Mouse (Mus musculus) retina, postnatal 7 days (tissue): ENCODE results near the gene Cpne4.

Source experiments
- DNase-seq: peaks from one replicate; pipeline ENCODE4 v3.0.0-alpha.2; 2012; ENCODE audit warnings: low read depth, low spot score

The Cpne4 gene

DNA sequence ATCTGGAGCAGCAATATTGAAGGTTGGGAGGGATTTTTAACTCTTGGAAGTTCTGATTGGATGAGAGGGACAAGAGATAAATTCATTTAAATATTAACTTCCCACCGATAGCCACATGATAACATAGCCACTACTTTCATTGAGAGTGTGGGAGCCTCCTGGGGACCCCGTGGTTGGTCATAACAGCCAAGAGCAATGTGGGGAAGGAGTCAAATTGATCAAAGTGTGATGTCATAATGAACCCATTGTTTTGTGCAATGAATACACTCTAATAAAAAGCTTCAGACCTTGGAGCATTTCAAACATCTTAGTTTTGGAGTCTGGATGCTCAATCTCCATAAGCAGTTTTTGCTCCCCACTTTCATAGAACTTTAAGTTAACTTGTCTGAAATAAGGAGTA lies at the start of gene Cpne4:
TSS of gene Cpne4 (plus strand) at position 301 of the 400 bp plus-strand sequence.
- no peak for DNase-seq

- no peak for DNase-seq
Observed at GRCm38 (mm10) chr9:104515187-104515586, 31.9 kb upstream of the Cpne4 start.

GRCm38 (mm10) chr9:104535508-104535907 lies 11.6 kb upstream of the Cpne4 start:
- DNase-seq, result no peak

GRCm38 (mm10) chr9:104565815-104566214 lies 18.7 kb downstream of the Cpne4 start:
- DNase-seq, result no peak

DNA sequence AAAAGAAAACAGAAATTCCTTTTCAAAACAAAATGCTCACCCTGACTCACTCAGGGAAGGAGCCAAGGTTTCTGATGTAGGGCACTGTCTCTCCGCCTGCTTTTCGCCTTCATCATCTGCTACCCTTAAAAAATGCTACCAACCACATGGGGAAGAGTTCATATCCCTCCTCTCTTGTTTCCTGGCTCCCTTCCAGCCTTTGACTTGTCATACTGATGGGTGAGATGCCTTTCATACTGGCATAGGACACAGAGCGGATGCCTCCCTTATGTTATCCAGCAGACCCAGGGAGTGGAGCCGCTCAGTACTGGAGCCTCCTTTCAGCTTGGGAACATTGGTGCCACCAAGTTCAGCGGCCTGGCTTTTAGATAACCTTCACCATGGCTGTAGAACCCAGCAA lies 19.4 kb downstream of the Cpne4 start:
- no peak for DNase-seq

- no peak for DNase-seq
Observed at GRCm38 (mm10) chr9:104567096-104567495, 20.0 kb downstream of the Cpne4 start.

DNA sequence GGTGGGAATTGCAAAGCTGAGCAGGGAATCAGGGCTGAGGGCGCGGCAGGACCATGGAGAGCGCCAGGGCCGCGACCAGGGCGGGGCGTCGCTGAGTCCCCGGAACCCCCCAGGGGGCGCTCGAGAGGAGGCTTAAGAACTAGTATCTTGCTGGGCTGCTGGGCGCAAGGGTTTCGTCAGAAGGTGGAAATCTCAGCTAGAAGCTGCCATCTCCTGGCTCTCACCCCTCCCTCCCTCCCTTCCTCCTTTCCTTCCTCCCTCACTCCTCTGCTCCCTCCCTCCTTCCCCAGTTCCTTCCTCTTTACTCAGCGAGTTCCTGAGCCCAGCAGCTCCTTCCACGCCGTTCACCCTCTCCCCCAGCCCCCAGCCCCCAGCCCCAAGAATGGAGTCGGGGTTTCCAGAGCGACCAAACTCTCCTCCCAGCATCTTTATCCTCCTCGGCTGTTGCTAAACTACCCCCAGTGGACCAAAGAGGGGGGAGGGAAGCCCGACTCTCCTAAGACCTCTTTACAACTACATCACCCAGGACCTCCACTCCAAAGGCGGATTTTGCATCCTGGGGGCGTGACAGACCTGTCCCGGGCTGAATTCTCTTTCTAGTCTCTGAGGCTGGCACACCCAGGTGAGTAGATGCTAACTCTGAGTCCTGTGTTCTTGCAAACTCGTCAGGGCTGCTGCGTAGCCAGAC lies 22.5 kb downstream of the Cpne4 start:
- DNase-seq, result peak; percentile 51

DNA sequence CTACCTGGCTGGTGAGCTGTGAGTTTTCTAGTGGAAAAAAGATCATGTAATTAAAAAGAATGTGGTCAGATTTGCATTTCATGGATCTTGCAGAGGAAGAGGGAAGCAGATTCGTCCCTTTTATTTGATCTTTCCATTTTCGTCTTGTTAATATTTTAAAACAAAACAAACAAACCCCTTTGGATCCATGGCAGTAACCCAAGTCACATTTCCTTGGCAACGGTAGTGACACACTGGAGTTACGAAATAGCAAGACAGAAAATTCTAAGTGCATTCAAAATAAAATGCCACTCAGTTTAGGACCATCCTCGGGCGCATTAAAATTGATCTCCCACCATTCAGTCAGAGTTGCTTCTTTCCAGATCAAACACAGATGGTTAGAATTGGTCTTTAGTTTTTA lies 25.8 kb downstream of the Cpne4 start:
- DNase-seq, result no peak

DNA sequence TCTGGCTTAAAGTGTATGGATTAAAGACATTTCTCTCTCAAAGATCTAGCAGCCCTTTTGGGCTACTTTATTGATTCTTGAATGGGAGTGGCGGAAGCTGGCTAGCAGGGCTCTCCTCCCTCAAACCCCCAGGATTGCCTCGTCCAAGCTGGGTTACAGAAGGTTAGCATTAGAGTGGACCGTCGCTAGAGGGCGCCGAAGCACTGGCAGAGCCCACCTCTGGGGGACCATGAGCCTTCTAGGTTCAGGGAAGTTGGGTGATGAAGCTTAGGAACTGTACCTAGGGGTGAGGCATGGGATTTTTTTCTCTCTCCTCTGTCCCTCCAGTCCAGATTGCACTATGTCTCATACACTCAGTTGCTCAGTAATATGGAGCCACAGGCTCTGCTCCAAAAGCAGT lies 27.4 kb downstream of the Cpne4 start:
- DNase-seq, result peak; percentile 70

DNA sequence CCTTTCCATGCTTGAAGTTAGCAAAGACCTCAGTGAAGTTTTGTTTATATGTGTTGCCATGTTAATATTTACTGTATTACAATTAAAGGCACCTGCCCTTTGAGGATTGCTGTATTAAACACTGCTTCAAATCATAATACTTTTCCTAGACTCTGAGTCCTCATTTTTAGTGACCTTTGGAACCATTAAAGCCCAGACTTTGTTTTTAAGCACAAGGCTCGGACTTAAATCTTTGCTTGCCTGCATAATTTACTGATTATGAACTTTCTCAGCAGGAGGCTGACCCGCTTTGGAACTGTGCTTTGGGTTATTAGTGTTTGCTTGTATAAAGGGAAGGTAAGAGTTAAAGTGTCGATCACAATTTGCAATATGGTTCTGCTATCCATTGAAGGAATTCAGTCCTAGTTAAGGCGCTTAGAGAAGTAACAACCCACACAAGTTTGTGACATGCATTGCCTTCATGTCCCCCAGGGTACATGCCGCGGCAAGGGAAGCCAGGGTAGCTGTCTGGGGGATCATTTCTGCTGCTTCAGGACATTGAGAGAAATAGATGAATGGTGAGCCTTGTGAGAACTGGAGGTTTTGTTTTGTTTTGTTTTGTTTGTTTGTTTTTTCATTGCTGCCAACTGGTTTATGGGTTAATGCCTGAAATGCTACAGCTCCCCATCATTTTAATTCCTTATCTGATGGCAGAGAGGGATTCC lies 35.0 kb downstream of the Cpne4 start:
- no peak for DNase-seq

DNA sequence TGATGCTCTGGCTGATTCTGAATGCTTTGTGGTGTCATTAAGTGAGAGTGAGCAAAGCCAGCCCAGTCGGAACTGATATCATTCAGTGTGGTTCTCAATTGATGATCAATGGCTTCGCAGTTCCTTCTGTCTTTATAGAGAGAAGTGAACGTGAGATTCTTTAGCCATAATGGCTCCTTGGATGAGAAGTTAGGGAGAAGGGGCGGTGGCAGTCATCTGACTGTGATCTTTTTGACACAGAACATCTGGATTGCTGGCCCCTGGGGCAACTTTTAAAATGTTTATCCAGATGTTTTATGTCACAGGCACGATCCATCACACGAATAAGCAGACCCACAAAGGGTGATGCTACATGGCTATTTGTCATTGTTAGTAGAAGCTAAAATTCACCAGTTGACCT lies 35.6 kb downstream of the Cpne4 start:
- DNase-seq, result no peak

GRCm38 (mm10) chr9:104594550-104594949 lies 47.5 kb downstream of the Cpne4 start:
- no peak for DNase-seq

DNA sequence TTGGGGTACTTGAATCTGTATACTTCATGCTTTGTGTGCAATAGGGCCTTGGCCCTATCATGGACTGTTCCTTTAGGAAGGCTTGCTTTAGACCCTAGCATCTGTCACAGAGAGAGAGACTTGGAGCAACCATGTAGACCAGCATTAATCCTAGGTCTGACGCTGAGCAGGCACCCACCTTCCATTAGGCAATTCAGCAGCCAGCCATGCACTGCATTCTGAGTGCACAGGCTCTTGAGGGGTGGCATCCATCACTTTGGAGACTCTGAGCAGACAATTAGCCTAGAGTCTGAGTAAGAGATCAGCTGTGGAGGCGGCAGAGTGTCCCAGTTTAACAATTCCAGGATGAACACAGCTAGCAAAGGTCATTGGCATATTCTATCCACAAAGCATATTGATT lies 47.9 kb downstream of the Cpne4 start:
- no peak for DNase-seq

- no peak for DNase-seq
Observed at GRCm38 (mm10) chr9:104612523-104612922, 65.4 kb downstream of the Cpne4 start.

GRCm38 (mm10) chr9:104616691-104617090 lies 69.6 kb downstream of the Cpne4 start:
- no peak for DNase-seq

DNA sequence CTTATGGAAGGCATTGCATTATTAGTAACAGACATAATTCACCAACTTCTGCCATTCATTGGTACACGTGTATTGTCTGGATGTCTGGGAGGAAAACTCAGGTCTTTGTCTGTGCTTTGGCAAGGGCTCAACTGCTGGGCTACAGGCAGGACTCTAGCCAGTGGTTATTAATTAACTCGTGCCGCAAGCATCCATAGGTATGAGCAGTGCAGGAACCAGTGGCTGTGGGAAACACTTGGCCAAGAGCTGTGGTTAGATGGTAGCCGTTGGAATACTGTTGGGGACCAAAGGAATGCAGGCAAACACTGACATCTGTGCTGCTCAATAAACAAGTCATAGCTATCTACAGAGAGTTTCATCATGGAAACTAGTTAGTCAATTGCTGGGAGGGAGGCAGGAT lies 76.5 kb downstream of the Cpne4 start:
- DNase-seq, result no peak

- no peak for DNase-seq
Observed at GRCm38 (mm10) chr9:104627816-104628215, 80.7 kb downstream of the Cpne4 start.

- no peak for DNase-seq
Observed at GRCm38 (mm10) chr9:104629282-104629681, 82.2 kb downstream of the Cpne4 start.

GRCm38 (mm10) chr9:104646348-104646994 lies 99.4 kb downstream of the Cpne4 start:
- DNase-seq, result no peak

- no peak for DNase-seq
Observed at GRCm38 (mm10) chr9:104652691-104653261, 105.7 kb downstream of the Cpne4 start.

DNA sequence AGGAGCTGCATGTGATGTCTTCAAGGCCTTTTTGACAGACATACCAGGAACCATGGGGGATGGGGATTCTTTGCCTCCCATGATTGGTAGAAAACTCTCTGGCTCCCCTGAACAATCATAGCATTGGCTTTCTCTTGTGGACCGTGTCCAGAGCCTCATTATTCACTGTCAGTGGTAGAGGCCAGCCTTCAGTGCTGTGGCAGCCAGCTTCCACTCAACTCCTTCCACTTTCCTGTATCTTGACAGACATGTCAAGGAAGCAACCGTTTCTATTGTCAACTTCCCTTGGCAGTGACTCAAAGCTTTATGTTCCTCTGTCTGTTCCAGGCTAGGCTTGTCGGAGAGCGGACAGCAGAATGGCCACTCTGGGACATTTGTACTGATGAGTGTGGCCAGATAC lies 112.7 kb downstream of the Cpne4 start:
- DNase-seq, result no peak

DNA sequence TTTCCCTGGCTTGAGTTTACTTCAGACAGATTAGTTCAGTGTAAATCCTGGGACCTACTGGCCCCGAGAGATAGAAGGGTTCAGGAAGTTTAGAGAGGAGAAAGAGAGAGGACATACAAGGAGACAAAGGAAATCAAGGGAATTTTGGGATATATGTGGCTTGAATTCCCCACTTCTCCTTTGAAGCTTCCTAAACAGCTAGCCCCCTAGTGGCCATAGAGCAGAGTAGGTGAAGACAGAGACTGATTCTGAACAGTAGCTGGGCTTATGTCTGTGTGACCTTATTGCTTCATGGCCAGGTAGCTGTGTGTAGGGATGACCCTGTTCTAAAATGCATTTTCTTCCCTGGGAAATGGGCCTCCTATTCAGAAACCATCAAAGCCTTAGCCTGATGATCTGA lies 129.6 kb downstream of the Cpne4 start:
- no peak for DNase-seq

- no peak for DNase-seq
Observed at GRCm38 (mm10) chr9:104678571-104678970, 131.5 kb downstream of the Cpne4 start.
